Mouse (Mus musculus): ENCODE data around the gene Oprd1. TPM values are rescaled to one million over a fixed set of nuclear protein-coding genes. Genes with fewer than 3 reads are reported as not detected.

The Oprd1 gene
- total RNA-seq, 4 experiments from 2014 or later = 0.07 TPM; not detected in 3

GRCm38 (mm10) chr4:132080492-132080983 lies 63.7 kb downstream of the Oprd1 start:
- no peak for DNase-seq (ENCODE audit: low spot score in 2 of 2)

- peak in 1 of 2 experiments; percentile 33 for DNase-seq (ENCODE audit: low spot score in 2 of 2)
Measured at GRCm38 (mm10) chr4:132079555-132080275, 64.6 kb downstream of the Oprd1 start.

GRCm38 (mm10) chr4:132078296-132078714 lies 66.0 kb downstream of the Oprd1 start:
- DNase-seq (ENCODE audit: low spot score in 2 of 2) = no peak

- DNase-seq (ENCODE audit: low spot score in 2 of 2) = no peak
Measured at GRCm38 (mm10) chr4:132077445-132077844, 66.8 kb downstream of the Oprd1 start.

GRCm38 (mm10) chr4:132076480-132077405 lies 67.5 kb downstream of the Oprd1 start:
- DNase-seq (ENCODE audit: low spot score in 2 of 2) = no peak

GRCm38 (mm10) chr4:132075796-132076195 lies 68.5 kb downstream of the Oprd1 start:
- no peak for DNase-seq (ENCODE audit: low spot score in 2 of 2)

GRCm38 (mm10) chr4:132074933-132075769 lies 69.1 kb downstream of the Oprd1 start, which contains the start of gene Epb41:
TSS of gene Epb41 (minus strand) at chr4:132075321.
- DNase-seq (ENCODE audit: low spot score in 2 of 2) = peak; percentile 98 to 99

GRCm38 (mm10) chr4:132074077-132074932 lies 70.0 kb downstream of the Oprd1 start, which contains the start of gene Gm10300:
TSS of gene Gm10300 (plus strand) at chr4:132074697.
- DNase-seq (ENCODE audit: low spot score in 2 of 2) = peak; percentile 41 to 50

- DNase-seq (ENCODE audit: low spot score in 2 of 2) = peak; percentile 56 to 79
Measured at GRCm38 (mm10) chr4:132072946-132073345, 71.3 kb downstream of the Oprd1 start.

GRCm38 (mm10) chr4:132072156-132072555 lies 72.1 kb downstream of the Oprd1 start:
- no peak for DNase-seq (ENCODE audit: low spot score in 2 of 2)

- DNase-seq (ENCODE audit: low spot score in 2 of 2) = no peak
Measured at GRCm38 (mm10) chr4:132071674-132072073, 72.6 kb downstream of the Oprd1 start.

GRCm38 (mm10) chr4:132067938-132068235 lies 76.4 kb downstream of the Oprd1 start:
- no peak for DNase-seq (ENCODE audit: low spot score in 2 of 2)

- DNase-seq (ENCODE audit: low spot score in 2 of 2) = no peak
Measured at GRCm38 (mm10) chr4:132067112-132067937, 77.0 kb downstream of the Oprd1 start.

- DNase-seq (ENCODE audit: low spot score in 2 of 2) = peak in 1 of 2 experiments; percentile 27
Measured at GRCm38 (mm10) chr4:132066101-132066773, 78.0 kb downstream of the Oprd1 start.

- DNase-seq (ENCODE audit: low spot score in 2 of 2) = no peak
Measured at GRCm38 (mm10) chr4:132065578-132065977, 78.7 kb downstream of the Oprd1 start.

GRCm38 (mm10) chr4:132064550-132064949 lies 79.7 kb downstream of the Oprd1 start:
- DNase-seq (ENCODE audit: low spot score in 2 of 2) = no peak

GRCm38 (mm10) chr4:132062934-132063884 lies 81.1 kb downstream of the Oprd1 start:
- DNase-seq (ENCODE audit: low spot score in 2 of 2) = no peak

- no peak for DNase-seq (ENCODE audit: low spot score in 2 of 2)
Measured at GRCm38 (mm10) chr4:132062289-132062688, 82.0 kb downstream of the Oprd1 start.
